Mouse (Mus musculus): Measurements from ENCODE around the gene Caln1. TPM values are rescaled to one million over a fixed set of nuclear protein-coding genes. Genes with fewer than 3 reads are reported as not detected.
A peak's percentile ranks its signal among the peaks of the same experiment; 100 is the strongest.

Gene Caln1
- polyA plus RNA-seq, 1 experiment from 2014 or later, result 2.5 TPM

DNA sequence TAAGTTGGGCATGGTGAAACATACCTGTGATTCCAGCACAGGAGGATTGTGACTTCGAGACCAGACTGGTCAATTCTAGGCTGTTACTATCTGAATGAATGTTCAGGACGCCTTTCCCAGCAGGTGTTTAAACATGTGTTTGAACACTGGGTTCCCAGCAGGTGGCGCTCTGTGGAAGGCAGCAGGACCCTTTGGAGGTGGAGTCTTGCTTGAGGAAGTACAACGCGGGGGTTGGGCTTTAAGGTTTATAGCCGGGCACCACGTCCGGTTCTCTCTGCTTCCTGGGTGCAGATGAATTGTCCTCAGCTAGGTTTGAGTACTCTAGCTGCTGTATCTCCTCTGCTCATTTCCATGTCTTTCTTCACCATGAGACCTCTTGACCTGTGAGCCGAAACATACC is 349.1 kb downstream of the Caln1 start:
- H3K27me3 ChIP-seq (replicated peaks; ENCODE audit: control insufficient read depth, insufficient read depth, low read length), result no peaks in the 10 kb centered on the region
- DNase-seq (ENCODE audit: low spot score) (peak; percentile 10), ATAC-seq (no peak)
- no peaks in the 10 kb centered on the region for H3K36me3 ChIP-seq (ENCODE audit: control insufficient read depth, insufficient read depth, low read length)
- H3K4me2 ChIP-seq (ENCODE audit: low read length), result no peak overlapping the region
- no peaks in the 10 kb centered on the region for H3K9me3 ChIP-seq (replicated peaks; ENCODE audit: control insufficient read depth, low read length)
- 60% methylated on average over 9 of the region's 9 CpGs for whole genome bisulfite sequencing
- H3K9ac ChIP-seq (ENCODE audit: low read length), result no peak overlapping the region
- no peak overlapping the region for H3K4me3 ChIP-seq (ENCODE audit: low read depth, low read length)
- no peaks in the 10 kb centered on the region for H3K4me1 ChIP-seq (ENCODE audit: control insufficient read depth, insufficient read depth, low read length)
- no peak overlapping the region for H3K27ac ChIP-seq (ENCODE audit: low read depth, low read length)

DNA sequence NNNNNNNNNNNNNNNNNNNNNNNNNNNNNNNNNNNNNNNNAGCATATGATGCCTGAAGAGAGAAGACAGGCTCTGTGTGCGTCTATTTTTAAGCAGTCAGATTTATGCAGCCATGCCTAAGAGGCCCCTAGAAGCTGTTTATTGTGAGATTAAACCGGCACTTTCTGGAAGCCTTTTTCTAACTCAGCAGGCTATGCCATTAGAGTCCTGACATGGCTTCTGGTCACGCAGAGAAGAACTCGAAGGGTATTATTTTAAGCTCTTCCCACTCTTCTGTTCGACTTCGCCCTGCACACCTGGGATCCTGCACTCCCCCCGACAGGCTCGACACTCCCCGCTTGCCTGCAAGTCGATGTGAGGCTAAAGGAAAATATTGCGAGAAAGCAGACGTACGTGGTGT is 372.9 kb downstream of the Caln1 start:
- Histone ChIP-seq H3K9ac (ENCODE audit: low read length) (no peak overlapping the region), H3K4me1 (ENCODE audit: control insufficient read depth, insufficient read depth, low read length) (no peaks in the 10 kb centered on the region), H3K9me3 (replicated peaks; ENCODE audit: control insufficient read depth, low read length) (no peaks in the 10 kb centered on the region), H3K27me3 (replicated peaks; ENCODE audit: control insufficient read depth, insufficient read depth, low read length) (no peaks in the 10 kb centered on the region), H3K36me3 (ENCODE audit: control insufficient read depth, insufficient read depth, low read length) (no peaks in the 10 kb centered on the region), H3K27ac (ENCODE audit: low read depth, low read length) (no peak overlapping the region), H3K4me3 (ENCODE audit: low read depth, low read length) (no peak overlapping the region), H3K4me2 (ENCODE audit: low read length) (no peak overlapping the region)
- DNase-seq (ENCODE audit: low spot score), result peak; percentile 14
- no peak for ATAC-seq
- WGBS, result 60% methylated on average over 13 of the region's 13 CpGs

DNA sequence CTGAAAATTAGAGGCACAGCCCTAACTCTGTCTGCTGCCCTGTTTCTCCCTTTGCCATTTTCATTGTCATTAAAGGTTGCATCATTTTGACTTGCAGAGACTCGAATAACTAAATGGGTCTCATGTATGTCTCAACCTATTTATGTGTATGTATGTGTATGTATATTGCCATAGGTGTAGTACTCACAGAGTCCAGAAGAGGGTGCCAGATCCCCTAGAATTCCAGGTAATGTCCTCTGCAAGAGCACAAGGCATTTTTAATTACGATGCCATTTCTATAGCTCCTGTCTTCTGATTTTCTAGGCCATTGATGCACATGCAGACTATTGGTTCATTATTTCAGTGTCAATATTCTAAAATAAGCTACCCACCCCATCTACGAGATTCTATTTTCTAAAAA is 388.3 kb downstream of the Caln1 start:
- no peak overlapping the region for H3K27ac ChIP-seq (ENCODE audit: low read depth, low read length)
- no peak overlapping the region for H3K4me2 ChIP-seq (ENCODE audit: low read length)
- H3K9ac ChIP-seq (ENCODE audit: low read length), result no peak overlapping the region
- DNase-seq (ENCODE audit: low spot score) (no peak), ATAC-seq (no peak)
- H3K36me3 ChIP-seq (ENCODE audit: control insufficient read depth, insufficient read depth, low read length), result no peaks in the 10 kb centered on the region
- H3K27me3 ChIP-seq (replicated peaks; ENCODE audit: control insufficient read depth, insufficient read depth, low read length), result no peaks in the 10 kb centered on the region
- H3K4me3 ChIP-seq (ENCODE audit: low read depth, low read length), result no peak overlapping the region
- no peaks in the 10 kb centered on the region for H3K4me1 ChIP-seq (ENCODE audit: control insufficient read depth, insufficient read depth, low read length)
- no peaks in the 10 kb centered on the region for H3K9me3 ChIP-seq (replicated peaks; ENCODE audit: control insufficient read depth, low read length)
- WGBS, result 93% methylated on average over 3 of the region's 3 CpGs

DNA sequence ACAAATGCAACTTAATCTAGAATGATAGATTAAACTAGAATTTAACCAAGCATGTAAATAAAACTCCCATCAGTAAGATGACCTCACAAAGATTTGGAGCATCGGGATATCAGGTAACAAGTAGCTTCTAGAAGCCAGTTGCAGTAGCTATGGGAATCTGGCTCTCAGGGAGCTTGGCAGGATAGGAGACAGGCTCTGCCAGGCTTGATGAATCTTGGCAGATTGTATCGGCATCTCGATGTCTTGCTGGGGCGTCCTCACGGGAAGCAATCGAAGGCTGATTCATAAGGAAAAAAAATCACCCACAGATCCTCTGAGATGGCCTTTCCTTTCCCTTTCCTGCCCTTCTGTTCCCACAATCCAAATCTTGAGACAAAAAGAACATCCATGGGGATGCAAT is 396.5 kb downstream of the Caln1 start:
- no peak for ATAC-seq
- Histone ChIP-seq H3K9ac (ENCODE audit: low read length) (no peak overlapping the region), H3K4me3 (ENCODE audit: low read depth, low read length) (no peak overlapping the region), H3K27me3 (replicated peaks; ENCODE audit: control insufficient read depth, insufficient read depth, low read length) (no peaks in the 10 kb centered on the region), H3K9me3 (replicated peaks; ENCODE audit: control insufficient read depth, low read length) (no peaks in the 10 kb centered on the region), H3K4me2 (ENCODE audit: low read length) (no peak overlapping the region), H3K4me1 (ENCODE audit: control insufficient read depth, insufficient read depth, low read length) (no peaks in the 10 kb centered on the region), H3K36me3 (ENCODE audit: control insufficient read depth, insufficient read depth, low read length) (no peaks in the 10 kb centered on the region), H3K27ac (ENCODE audit: low read depth, low read length) (no peak overlapping the region)
- peak; percentile 56 for DNase-seq (ENCODE audit: low spot score)
- 88% methylated on average over 6 of the region's 6 CpGs for WGBS

DNA sequence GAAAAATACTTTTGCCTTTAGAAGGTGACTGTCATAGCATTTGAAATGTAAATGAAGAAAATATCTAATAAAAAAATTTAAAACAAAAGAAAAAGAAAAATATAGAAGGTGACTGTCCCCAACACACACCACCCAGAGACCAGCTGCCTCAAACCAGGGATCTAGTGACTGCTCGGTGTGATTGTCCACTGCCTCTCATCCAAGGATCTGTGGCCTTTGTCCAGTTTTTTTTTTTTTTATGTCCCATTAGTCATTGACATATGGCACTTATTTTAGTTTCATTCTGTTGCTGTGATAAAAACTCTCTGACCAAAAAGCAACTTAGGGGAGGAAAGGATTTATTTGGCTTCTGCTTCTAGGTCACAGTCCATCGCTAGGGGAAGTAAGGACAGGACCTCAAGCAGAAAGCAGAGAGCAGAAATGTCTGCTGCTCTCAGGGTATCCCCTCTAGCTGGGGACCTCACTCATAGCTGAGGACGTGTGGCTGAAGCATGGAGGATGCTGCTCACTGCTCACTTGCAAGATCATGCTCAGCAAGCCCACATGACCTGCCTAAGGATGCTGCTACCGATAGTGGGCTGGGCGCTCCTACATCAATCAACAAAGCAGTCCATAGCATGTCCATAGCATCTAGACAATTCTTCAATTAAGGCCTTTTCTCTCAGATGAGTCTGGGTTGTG is 401.9 kb downstream of the Caln1 start:
- Histone ChIP-seq H3K9me3 (replicated peaks; ENCODE audit: control insufficient read depth, low read length) (no peaks in the 10 kb centered on the region), H3K4me2 (ENCODE audit: low read length) (no peak overlapping the region), H3K4me1 (ENCODE audit: control insufficient read depth, insufficient read depth, low read length) (no peaks in the 10 kb centered on the region), H3K36me3 (ENCODE audit: control insufficient read depth, insufficient read depth, low read length) (no peaks in the 10 kb centered on the region), H3K9ac (ENCODE audit: low read length) (no peak overlapping the region), H3K27ac (ENCODE audit: low read depth, low read length) (no peak overlapping the region), H3K27me3 (replicated peaks; ENCODE audit: control insufficient read depth, insufficient read depth, low read length) (no peaks in the 10 kb centered on the region), H3K4me3 (ENCODE audit: low read depth, low read length) (no peak overlapping the region)
- DNase-seq (ENCODE audit: low spot score) (no peak), ATAC-seq (no peak)
- 84% methylated on average over 5 of the region's 5 CpGs for WGBS

DNA sequence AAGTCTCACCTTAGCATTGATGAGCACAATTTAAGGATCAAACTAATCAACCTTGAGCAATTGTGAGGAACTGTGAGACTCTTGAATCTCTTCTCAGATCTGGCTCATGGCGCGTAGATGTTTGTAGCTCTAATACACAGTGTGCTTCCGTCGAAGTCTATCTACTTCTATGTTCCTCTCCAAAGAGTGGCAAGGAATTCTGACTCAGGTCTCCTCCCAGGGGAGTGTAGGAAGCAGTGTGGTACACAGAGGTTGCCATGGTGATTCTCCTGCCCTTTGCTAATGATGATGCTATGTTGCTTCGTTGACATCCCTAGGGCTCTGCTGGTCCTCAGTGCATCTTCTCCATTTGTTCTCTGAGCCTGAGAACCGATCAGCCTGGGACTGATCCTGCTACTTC is 403.2 kb downstream of the Caln1 start:
- H3K9me3 ChIP-seq (replicated peaks; ENCODE audit: control insufficient read depth, low read length), result no peaks in the 10 kb centered on the region
- 86% methylated on average over 6 of the region's 6 CpGs for whole genome bisulfite sequencing
- no peaks in the 10 kb centered on the region for H3K36me3 ChIP-seq (ENCODE audit: control insufficient read depth, insufficient read depth, low read length)
- H3K4me1 ChIP-seq (ENCODE audit: control insufficient read depth, insufficient read depth, low read length), result no peaks in the 10 kb centered on the region
- no peak overlapping the region for H3K9ac ChIP-seq (ENCODE audit: low read length)
- H3K4me3 ChIP-seq (ENCODE audit: low read depth, low read length), result no peak overlapping the region
- no peak overlapping the region for H3K4me2 ChIP-seq (ENCODE audit: low read length)
- H3K27ac ChIP-seq (ENCODE audit: low read depth, low read length), result no peak overlapping the region
- no peaks in the 10 kb centered on the region for H3K27me3 ChIP-seq (replicated peaks; ENCODE audit: control insufficient read depth, insufficient read depth, low read length)
- no peak for ATAC-seq
- no peak for DNase-seq (ENCODE audit: low spot score)

DNA sequence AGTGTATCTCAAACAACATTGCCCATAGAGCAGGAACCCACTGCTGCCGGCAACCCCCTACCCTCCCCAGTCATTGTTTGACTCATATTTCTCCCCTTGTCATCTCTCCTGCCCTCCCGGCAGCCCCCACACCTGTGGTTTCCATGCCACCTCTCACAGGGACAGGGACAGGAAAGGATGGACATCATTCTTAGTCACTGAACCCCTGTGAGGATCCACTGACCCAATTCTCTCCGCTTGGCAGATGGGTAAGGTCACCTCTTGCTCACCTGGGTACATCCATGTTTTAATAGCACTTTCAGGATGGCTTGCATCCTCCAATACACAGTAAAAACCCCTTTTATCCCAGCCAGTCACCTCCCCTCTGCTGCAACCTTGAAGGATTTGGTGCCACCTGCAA is 405.7 kb downstream of the Caln1 start:
- no peaks in the 10 kb centered on the region for H3K9me3 ChIP-seq (replicated peaks; ENCODE audit: control insufficient read depth, low read length)
- no peaks in the 10 kb centered on the region for H3K4me1 ChIP-seq (ENCODE audit: control insufficient read depth, insufficient read depth, low read length)
- no peak overlapping the region for H3K4me3 ChIP-seq (ENCODE audit: low read depth, low read length)
- ATAC-seq, result no peak
- H3K36me3 ChIP-seq (ENCODE audit: control insufficient read depth, insufficient read depth, low read length), result no peaks in the 10 kb centered on the region
- H3K27ac ChIP-seq (ENCODE audit: low read depth, low read length), result no peak overlapping the region
- H3K4me2 ChIP-seq (ENCODE audit: low read length), result no peak overlapping the region
- H3K9ac ChIP-seq (ENCODE audit: low read length), result no peak overlapping the region
- H3K27me3 ChIP-seq (replicated peaks; ENCODE audit: control insufficient read depth, insufficient read depth, low read length), result no peaks in the 10 kb centered on the region
- DNase-seq (ENCODE audit: low spot score), result no peak
- 93% methylated on average over 3 of the region's 3 CpGs for whole genome bisulfite sequencing

DNA sequence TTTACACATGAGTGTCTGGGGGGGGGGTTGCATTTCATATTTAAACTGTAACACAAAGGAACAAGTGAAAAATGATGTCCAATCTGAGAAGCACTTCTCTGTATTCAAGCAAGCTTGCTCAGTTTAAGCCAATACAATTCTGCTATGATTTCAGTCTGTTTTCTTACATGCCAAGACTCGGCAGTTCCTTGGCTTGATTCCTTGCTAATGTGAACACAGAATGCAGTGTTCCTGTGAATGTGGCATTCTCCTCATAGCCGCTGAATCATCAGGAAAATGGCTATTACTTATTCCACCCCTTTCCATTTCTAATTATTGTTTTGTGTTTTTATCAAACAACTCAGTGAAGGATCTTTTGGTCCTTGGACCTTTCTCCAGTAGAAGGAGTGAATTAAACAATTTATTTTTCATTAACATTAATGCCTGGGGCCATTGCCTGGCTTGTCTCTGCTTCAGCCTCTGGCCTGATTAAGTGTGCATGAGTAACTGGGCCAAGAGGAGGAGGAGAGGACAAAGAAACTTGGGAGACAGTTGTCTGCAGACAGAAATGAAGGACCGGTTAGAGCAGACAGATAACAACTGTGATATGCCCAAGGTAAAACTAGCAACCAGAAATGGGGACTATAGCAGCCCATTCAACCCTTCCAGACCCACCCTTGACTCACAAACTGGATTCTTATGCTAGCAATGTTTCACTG is 423.6 kb downstream of the Caln1 start:
- Histone ChIP-seq H3K36me3 (ENCODE audit: control insufficient read depth, insufficient read depth, low read length) (no peaks in the 10 kb centered on the region), H3K9ac (ENCODE audit: low read length) (no peak overlapping the region), H3K27me3 (replicated peaks; ENCODE audit: control insufficient read depth, insufficient read depth, low read length) (no peaks in the 10 kb centered on the region), H3K4me3 (ENCODE audit: low read depth, low read length) (no peak overlapping the region), H3K4me2 (ENCODE audit: low read length) (no peak overlapping the region), H3K9me3 (replicated peaks; ENCODE audit: control insufficient read depth, low read length) (no peaks in the 10 kb centered on the region), H3K4me1 (ENCODE audit: control insufficient read depth, insufficient read depth, low read length) (no peaks in the 10 kb centered on the region), H3K27ac (ENCODE audit: low read depth, low read length) (no peak overlapping the region)
- WGBS, result 56% methylated on average over 3 of the region's 3 CpGs
- no peak for ATAC-seq
- DNase-seq (ENCODE audit: low spot score), result peak; percentile 63

DNA sequence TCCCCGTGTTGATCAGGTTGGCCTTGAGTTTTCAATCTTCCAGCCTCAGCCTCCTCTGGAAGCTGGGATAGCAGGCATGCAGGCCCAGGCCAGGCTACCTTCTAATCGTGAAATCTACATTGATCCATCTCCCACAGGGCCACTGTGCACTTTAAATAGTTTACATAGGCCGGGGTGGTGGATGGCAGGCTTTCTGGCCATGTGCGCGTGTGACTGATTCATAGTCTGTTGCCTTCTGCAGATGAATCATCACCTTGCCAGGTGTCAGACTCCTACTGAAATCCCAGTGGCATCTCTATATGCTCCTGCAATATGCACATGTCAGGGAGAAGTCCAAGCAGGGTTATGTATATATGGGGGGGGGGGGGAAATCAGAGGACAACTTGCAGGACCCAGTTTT is 428.5 kb downstream of the Caln1 start:
- H3K27me3 ChIP-seq (replicated peaks; ENCODE audit: control insufficient read depth, insufficient read depth, low read length), result no peaks in the 10 kb centered on the region
- H3K9me3 ChIP-seq (replicated peaks; ENCODE audit: control insufficient read depth, low read length), result no peaks in the 10 kb centered on the region
- H3K9ac ChIP-seq (ENCODE audit: low read length), result no peak overlapping the region
- no peak overlapping the region for H3K4me2 ChIP-seq (ENCODE audit: low read length)
- H3K4me1 ChIP-seq (ENCODE audit: control insufficient read depth, insufficient read depth, low read length), result no peaks in the 10 kb centered on the region
- WGBS, result 86% methylated on average over 5 of the region's 5 CpGs
- no peaks in the 10 kb centered on the region for H3K36me3 ChIP-seq (ENCODE audit: control insufficient read depth, insufficient read depth, low read length)
- DNase-seq (ENCODE audit: low spot score) (no peak), ATAC-seq (no peak)
- no peak overlapping the region for H3K27ac ChIP-seq (ENCODE audit: low read depth, low read length)
- no peak overlapping the region for H3K4me3 ChIP-seq (ENCODE audit: low read depth, low read length)
